Mouse (Mus musculus): Measurements from ENCODE around the gene Pparg. TPM values are rescaled to one million over a fixed set of nuclear protein-coding genes. Genes with fewer than 3 reads are reported as not detected.

Pparg gene
- polyA plus RNA-seq (2016; fragmentation: Nextera tagmentation; extraction: Ambion mirVana): 0.45 TPM in 1 of 2 replicates, not detected in the other

- no peaks in the 10 kb centered on the region for H3K36me3 ChIP-seq
- H3K27me3 ChIP-seq: peaks cover 30% of the 10 kb centered on the region
- WGBS: under 1% methylated on average over 72 of the region's 76 CpGs
- H3K9me3 ChIP-seq (replicated peaks): no peaks in the 10 kb centered on the region; the same call in 1 of the 2 replicates
- H3K4me2 ChIP-seq (replicated peaks): peak within 1 kb of the TSS; percentile 100
- ATAC-seq (ENCODE audit: low FRiP score): peak; percentile 86
- peak within 1 kb of the TSS; percentile 65 for H3K4me3 ChIP-seq
- H3K4me1 ChIP-seq: peaks cover 12% of the 10 kb centered on the region
- H3K9ac ChIP-seq: peak within 1 kb of the TSS; percentile 67
- no peak within 1 kb of the TSS for H3K27ac ChIP-seq
Measured at GRCm38 (mm10) chr6:115360776-115361605, at the start of gene Pparg. Pparg (plus strand) TSS chr6:115360951.

GRCm38 (mm10) chr6:115312780-115313179 lies 48.0 kb upstream of the Pparg start:
- no peak overlapping the region for H3K27ac ChIP-seq
- no peak overlapping the region for H3K9ac ChIP-seq
- no peaks in the 10 kb centered on the region for H3K27me3 ChIP-seq
- H3K4me2 ChIP-seq (replicated peaks): peak overlapping the region; percentile 32; the same call in 1 of the 2 replicates
- no peaks in the 10 kb centered on the region for H3K4me1 ChIP-seq
- no peaks in the 10 kb centered on the region for H3K36me3 ChIP-seq
- no peak for ATAC-seq (ENCODE audit: low FRiP score)
- no peaks in the 10 kb centered on the region for H3K9me3 ChIP-seq (replicated peaks)
- WGBS: 63% methylated on average over 12 of the region's 12 CpGs
- H3K4me3 ChIP-seq: no peak overlapping the region

GRCm38 (mm10) chr6:115313235-115313738 lies 47.5 kb upstream of the Pparg start:
- 81% methylated on average over 9 of the region's 9 CpGs for WGBS
- Histone ChIP-seq H3K27ac (no peak overlapping the region), H3K9ac (no peak overlapping the region), H3K4me1 (no peaks in the 10 kb centered on the region), H3K4me2 (replicated peaks) (no peak overlapping the region), H3K36me3 (no peaks in the 10 kb centered on the region), H3K27me3 (no peaks in the 10 kb centered on the region), H3K4me3 (no peak overlapping the region), H3K9me3 (replicated peaks) (no peaks in the 10 kb centered on the region)
- ATAC-seq (ENCODE audit: low FRiP score): no peak

- no peak for ATAC-seq (ENCODE audit: low FRiP score)
- Histone ChIP-seq H3K27me3 (no peaks in the 10 kb centered on the region), H3K9me3 (replicated peaks) (no peaks in the 10 kb centered on the region), H3K9ac (no peak overlapping the region), H3K4me1 (no peaks in the 10 kb centered on the region), H3K27ac (no peak overlapping the region), H3K4me3 (no peak overlapping the region), H3K4me2 (replicated peaks) (no peak overlapping the region), H3K36me3 (no peaks in the 10 kb centered on the region)
- 84% methylated on average over 7 of the region's 7 CpGs for WGBS
Measured at GRCm38 (mm10) chr6:115313910-115314309, 46.8 kb upstream of the Pparg start.

GRCm38 (mm10) chr6:115315770-115316169 lies 45.0 kb upstream of the Pparg start:
- no peaks in the 10 kb centered on the region for H3K27me3 ChIP-seq
- no peaks in the 10 kb centered on the region for H3K9me3 ChIP-seq (replicated peaks)
- no peaks in the 10 kb centered on the region for H3K4me1 ChIP-seq
- 91% methylated on average over 4 of the region's 4 CpGs for WGBS
- H3K27ac ChIP-seq: no peak overlapping the region
- H3K36me3 ChIP-seq: no peaks in the 10 kb centered on the region
- H3K4me2 ChIP-seq (replicated peaks): no peak overlapping the region
- ATAC-seq (ENCODE audit: low FRiP score): no peak
- H3K9ac ChIP-seq: no peak overlapping the region
- no peak overlapping the region for H3K4me3 ChIP-seq

GRCm38 (mm10) chr6:115316811-115317221 lies 43.9 kb upstream of the Pparg start:
- Histone ChIP-seq H3K4me3 (no peak overlapping the region), H3K9me3 (replicated peaks) (no peaks in the 10 kb centered on the region), H3K27ac (no peak overlapping the region), H3K27me3 (no peaks in the 10 kb centered on the region), H3K9ac (no peak overlapping the region), H3K4me1 (no peaks in the 10 kb centered on the region), H3K36me3 (no peaks in the 10 kb centered on the region), H3K4me2 (replicated peaks) (no peak overlapping the region)
- 81% methylated on average over 11 of the region's 11 CpGs for WGBS
- no peak for ATAC-seq (ENCODE audit: low FRiP score)

- no peak overlapping the region for H3K9ac ChIP-seq
- H3K4me3 ChIP-seq: no peak overlapping the region
- H3K4me1 ChIP-seq: no peaks in the 10 kb centered on the region
- no peaks in the 10 kb centered on the region for H3K36me3 ChIP-seq
- no peaks in the 10 kb centered on the region for H3K27me3 ChIP-seq
- 86% methylated on average over 6 of the region's 6 CpGs for WGBS
- no peak overlapping the region for H3K27ac ChIP-seq
- no peaks in the 10 kb centered on the region for H3K9me3 ChIP-seq (replicated peaks)
- ATAC-seq (ENCODE audit: low FRiP score): no peak
- no peak overlapping the region for H3K4me2 ChIP-seq (replicated peaks)
Measured at GRCm38 (mm10) chr6:115318811-115319210, 41.9 kb upstream of the Pparg start.

GRCm38 (mm10) chr6:115319686-115320085 lies 41.1 kb upstream of the Pparg start:
- WGBS: 95% methylated on average over 4 of the region's 4 CpGs
- Histone ChIP-seq H3K27me3 (no peaks in the 10 kb centered on the region), H3K9ac (no peak overlapping the region), H3K36me3 (no peaks in the 10 kb centered on the region), H3K4me2 (replicated peaks) (no peak overlapping the region), H3K27ac (no peak overlapping the region), H3K4me1 (no peaks in the 10 kb centered on the region), H3K4me3 (no peak overlapping the region), H3K9me3 (replicated peaks) (no peaks in the 10 kb centered on the region)
- no peak for ATAC-seq (ENCODE audit: low FRiP score)

GRCm38 (mm10) chr6:115320927-115321714 lies 39.6 kb upstream of the Pparg start:
- H3K27ac ChIP-seq: no peak overlapping the region
- no peak for ATAC-seq (ENCODE audit: low FRiP score)
- 86% methylated on average over 8 of the region's 8 CpGs for WGBS
- no peak overlapping the region for H3K4me2 ChIP-seq (replicated peaks)
- no peaks in the 10 kb centered on the region for H3K27me3 ChIP-seq
- no peaks in the 10 kb centered on the region for H3K9me3 ChIP-seq (replicated peaks)
- no peak overlapping the region for H3K4me3 ChIP-seq
- no peak overlapping the region for H3K9ac ChIP-seq
- no peaks in the 10 kb centered on the region for H3K36me3 ChIP-seq
- no peaks in the 10 kb centered on the region for H3K4me1 ChIP-seq

- ATAC-seq (ENCODE audit: low FRiP score): no peak
- no peaks in the 10 kb centered on the region for H3K36me3 ChIP-seq
- H3K27ac ChIP-seq: no peak overlapping the region
- no peaks in the 10 kb centered on the region for H3K27me3 ChIP-seq
- no peak overlapping the region for H3K9ac ChIP-seq
- H3K4me3 ChIP-seq: no peak overlapping the region
- 76% methylated on average over 6 of the region's 6 CpGs for WGBS
- no peak overlapping the region for H3K4me2 ChIP-seq (replicated peaks)
- H3K4me1 ChIP-seq: no peaks in the 10 kb centered on the region
- H3K9me3 ChIP-seq (replicated peaks): no peaks in the 10 kb centered on the region
Measured at GRCm38 (mm10) chr6:115321883-115322351, 38.8 kb upstream of the Pparg start.

GRCm38 (mm10) chr6:115322956-115323355 lies 37.8 kb upstream of the Pparg start:
- H3K4me3 ChIP-seq: no peak overlapping the region
- no peaks in the 10 kb centered on the region for H3K36me3 ChIP-seq
- no peaks in the 10 kb centered on the region for H3K27me3 ChIP-seq
- H3K27ac ChIP-seq: no peak overlapping the region
- H3K4me2 ChIP-seq (replicated peaks): no peak overlapping the region
- no peak overlapping the region for H3K9ac ChIP-seq
- H3K4me1 ChIP-seq: no peaks in the 10 kb centered on the region
- 93% methylated on average over 5 of the region's 5 CpGs for WGBS
- ATAC-seq (ENCODE audit: low FRiP score): no peak
- 0 out of 2 replicates have a peak, but pooled peaks cover 3% of the 10 kb centered on the region for H3K9me3 ChIP-seq (replicated peaks)

- Histone ChIP-seq H3K4me2 (replicated peaks) (no peak overlapping the region), H3K9me3 (replicated peaks) (0 out of 2 replicates have a peak, but pooled peaks cover 3% of the 10 kb centered on the region), H3K27me3 (no peaks in the 10 kb centered on the region), H3K4me3 (no peak overlapping the region), H3K9ac (no peak overlapping the region), H3K4me1 (no peaks in the 10 kb centered on the region), H3K36me3 (no peaks in the 10 kb centered on the region), H3K27ac (no peak overlapping the region)
- no peak for ATAC-seq (ENCODE audit: low FRiP score)
Measured at GRCm38 (mm10) chr6:115330964-115331363, 29.8 kb upstream of the Pparg start.

All from hindbrain, embryonic 12.5 days (tissue).